15 mouse cellular contexts compared by ENCODE assay signal in the genomic region with DNA sequence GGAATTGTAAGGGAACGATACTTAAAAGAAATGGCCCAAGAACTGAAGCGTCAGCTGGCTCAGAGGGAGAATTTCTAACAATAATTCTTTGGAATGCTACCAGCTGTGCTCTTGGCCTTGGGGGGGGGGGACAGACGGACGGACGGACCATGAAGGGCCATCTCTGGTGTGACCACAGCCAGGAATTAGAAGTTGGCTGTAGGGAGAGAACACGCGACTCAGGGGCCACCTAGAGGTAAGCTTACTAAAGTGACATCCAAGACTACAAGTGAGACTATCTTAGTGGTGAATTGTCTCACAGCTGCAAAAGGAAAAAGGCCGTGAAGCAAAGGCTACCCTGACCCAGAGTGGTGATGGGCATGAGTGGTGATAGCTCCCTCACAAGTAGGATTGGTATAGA. TPM values are rescaled to one million over a fixed set of nuclear protein-coding genes. Genes with fewer than 3 reads are reported as not detected.
DNase-seq lines count a peak whose midpoint lies in the region; TF ChIP-seq lines count a peak whose summit lies in the region.
"Had no signal": no experiment of that assay in that cellular context is flagged by ENCODE, and none has a peak within 500 bp of the region (broad histone marks: within the 10 kb centered on the region; RNA-seq: fewer than 3 reads in every experiment).

No protein-coding gene starts in this region.

- 68% methylated on average over 8 of the region's 8 CpGs for WGBS in embryonic facial prominence, embryonic 10.5 days

- no peak overlapping the region for H3K27ac ChIP-seq in gastrocnemius, adult 2 months
- H3K27ac ChIP-seq in layer of hippocampus, adult 2 months = no peak overlapping the region
- H3K27ac ChIP-seq in embryonic facial prominence, embryonic 10.5 days (replicated peaks) = no peak overlapping the region
- H3K27ac ChIP-seq: hindbrain, embryonic 14.5 days; liver, embryonic 15.5 days; midbrain, embryonic 12.5 days had no signal

- TF ChIP-seq CTCF in gastrocnemius, adult 2 months (IDR thresholded peaks at IDR 0.05) = peak; percentile 54
- peak; percentile 61 for TF ChIP-seq CTCF in layer of hippocampus, adult 2 months (conservative IDR thresholded peaks at IDR 0.05)

- intact Hi-C loops in gastrocnemius, adult 2 months (cut with DNase I) = no loop called here

- H3K27me3 ChIP-seq in embryonic facial prominence, embryonic 10.5 days (replicated peaks; ENCODE audit: low read depth, poor library complexity, severe bottlenecking) = no peaks in the 10 kb centered on the region
- H3K27me3 ChIP-seq: liver, embryonic 15.5 days; midbrain, embryonic 12.5 days had no signal

- H3K9me3 ChIP-seq in embryonic facial prominence, embryonic 10.5 days = no peaks in the 10 kb centered on the region
- H3K9me3 ChIP-seq: liver, embryonic 15.5 days; midbrain, embryonic 12.5 days had no signal

- no peak overlapping the region for H3K4me3 ChIP-seq in gastrocnemius, adult 2 months
- no peak overlapping the region for H3K4me3 ChIP-seq in layer of hippocampus, adult 2 months
- H3K4me3 ChIP-seq in embryonic facial prominence, embryonic 10.5 days = no peak overlapping the region
- H3K4me3 ChIP-seq: liver, embryonic 15.5 days; midbrain, embryonic 12.5 days had no signal

- no peaks in the 10 kb centered on the region for H3K4me1 ChIP-seq in embryonic facial prominence, embryonic 10.5 days
- H3K4me1 ChIP-seq: liver, embryonic 15.5 days; midbrain, embryonic 12.5 days had no signal

- no peaks in the 10 kb centered on the region for H3K36me3 ChIP-seq in embryonic facial prominence, embryonic 10.5 days (replicated peaks)
- H3K36me3 ChIP-seq: liver, embryonic 15.5 days; midbrain, embryonic 12.5 days had no signal

- DNase-seq in gastrocnemius, adult 2 months = peak; percentile 38
- no peak for DNase-seq in gastrocnemius, adult 8-10 months (ENCODE audit: low spot score in 2 of 2)
- DNase-seq in layer of hippocampus, adult 2 months (ENCODE audit: low spot score in 2 of 2) = no peak
- no peak for DNase-seq in layer of hippocampus, adult 8-10 months (ENCODE audit: low spot score in 2 of 2)
- peak; percentile 14 for DNase-seq in 416B (ENCODE audit: low read depth)
- DNase-seq in brain, adult 2 months (ENCODE audit: low read depth, low spot score) = peak; percentile 13
- DNase-seq in embryonic facial prominence, embryonic 10.5 days (ENCODE audit: low spot score) = no peak
- no peak for DNase-seq in embryo, embryonic 10 days (ENCODE audit: low spot score)
- DNase-seq: cerebellum, adult 11 months; gastrocnemius, postnatal 25 days had no signal

RNA-seq across cellular contexts. Expression of a gene that starts 20.4 kb away (rescaled TPM):
- 1 to 10 TPM; 1.7 to 2.4 TPM for total RNA-seq in gastrocnemius, adult 2 months (2021)
- 1 to 10 TPM; 1.0 to 2.3 (median 2.1) TPM for total RNA-seq in gastrocnemius, adult 8-10 months (2022)
- total RNA-seq in layer of hippocampus, adult 2 months (2021) = 1 to 10 TPM; 1.4 to 3.1 TPM
- total RNA-seq in layer of hippocampus, adult 8-10 months (2022) = 1 to 10 TPM; 2.1 to 3.7 (median 2.4) TPM
- polyA plus RNA-seq in embryonic facial prominence, embryonic 10.5 days (2016; fragmentation: Nextera tagmentation; extraction: Ambion mirVana) = 0.77 and 1.2 TPM in 2 replicates
- total RNA-seq: MEL had no signal
- polyA plus RNA-seq: activated CD4-positive, CD25-positive, alpha-beta regulatory T cell, adult 4 months had no signal

RNA-seq across cellular contexts. Expression of a gene that starts 53.0 kb away (rescaled TPM):
- total RNA-seq in gastrocnemius, adult 2 months (2021) = 1 to 10 TPM; 4.1 to 5.6 TPM
- total RNA-seq in gastrocnemius, adult 8-10 months (2022) = 1 to 10 TPM; 2.8 to 4.0 (median 3.8) TPM
- 10 to 100 TPM; 69.9 to 71.0 TPM for total RNA-seq in layer of hippocampus, adult 2 months (2021)
- total RNA-seq in layer of hippocampus, adult 8-10 months (2022) = 10 to 100 TPM; 67.0 to 71.6 (median 70.9) TPM
- polyA plus RNA-seq in embryonic facial prominence, embryonic 10.5 days (2016; fragmentation: Nextera tagmentation; extraction: Ambion mirVana) = 62.4 and 71.1 TPM in 2 replicates

Comparison
In these comparisons a context has a peak if more than half of its experiments do, and no peak if none do; other contexts are left out.
1. DNase-seq: peak in gastrocnemius, adult 2 months (single experiment), 416B (single experiment) and brain, adult 2 months (single experiment); none in gastrocnemius, adult 8-10 months (0 of 2), layer of hippocampus, adult 2 months (0 of 2), layer of hippocampus, adult 8-10 months (0 of 2), embryonic facial prominence, embryonic 10.5 days (single experiment) and embryo, embryonic 10 days (single experiment).
2. RNA of a gene that starts 53.0 kb away (total RNA-seq): 67.0 to 71.6 TPM in layer of hippocampus, adult 8-10 months and 69.9 to 71.0 TPM in layer of hippocampus, adult 2 months; 4.1 to 5.6 TPM in gastrocnemius, adult 2 months and 2.8 to 4.0 TPM in gastrocnemius, adult 8-10 months; every median in the first group is over 10 times any median in the second.